Mouse (Mus musculus) C2C12 (cell line): ENCODE measurements at regions not wholly inside any gene's neighbourhood (a gene's known extent, or its start where the extent isn't known, plus 50 kb on each side); places are given as distances from the start of the nearest gene placed in this dataset.

Experiments used
- CEBPB ChIP-seq: IDR thresholded peaks from one replicate; pipeline ENCODE4 v1.6.1; 2011; ENCODE audit warnings: low read depth, mild to moderate bottlenecking, control low read depth, moderate library complexity
- CTCF ChIP-seq: IDR thresholded peaks from one replicate; pipeline ENCODE4 v1.5.1; 2011; ENCODE audit not compliant: control insufficient read depth, insufficient read depth, insufficient read length
- MYOG ChIP-seq: IDR thresholded peaks from one replicate; pipeline ENCODE4 v1.6.1; 2011; ENCODE audit not compliant: control insufficient read depth, insufficient read length; ENCODE audit errors: extremely low read depth
- USF1 ChIP-seq: IDR thresholded peaks from one replicate; pipeline ENCODE4 v1.6.1; 2011; ENCODE audit warnings: low read depth, mild to moderate bottlenecking, control low read depth, moderate library complexity

DNA sequence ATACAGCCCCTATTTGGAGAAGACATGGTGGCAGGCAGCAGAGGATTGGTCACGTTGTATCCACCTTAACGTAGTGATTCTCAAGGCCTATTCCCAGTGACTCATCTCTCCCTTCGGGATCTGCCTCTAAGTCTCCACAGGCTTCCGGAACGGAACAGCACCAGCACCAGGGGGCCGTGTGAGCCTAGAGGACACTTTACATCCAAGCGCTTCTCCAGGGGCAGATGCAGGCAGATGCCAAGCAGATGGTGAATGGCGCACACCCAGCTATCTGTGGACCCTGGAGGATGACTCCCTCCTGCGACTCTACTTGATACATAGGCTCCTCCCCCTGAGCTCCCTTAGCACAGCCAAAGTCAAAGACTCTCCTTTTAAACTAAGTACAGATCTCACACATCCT lies 94.3 kb downstream of the Avpr1a start:
- TF ChIP-seq CTCF, result no peak
- TF ChIP-seq CEBPB, result no peak
- no peak for TF ChIP-seq USF1
- TF ChIP-seq MYOG, result no peak
